Mouse (Mus musculus) neural tube, embryonic 13.5 days (tissue): ENCODE results near the gene Hoxa9. TPM values are rescaled to one million over a fixed set of nuclear protein-coding genes. Genes with fewer than 3 reads are reported as not detected.

ENCODE experiments used
- ATAC-seq: fragments of 200-750 bp; cut with Nextera tagmentation; 2 replicates; pipeline ENCODE4 v1.8.0; 2017; ENCODE audit warnings: low read depth, mild to moderate bottlenecking, moderate TSS enrichment, moderate library complexity
- H3K27ac ChIP-seq: fragments of 300-500 bp; sonication (generic); replicated peaks from 2 replicates; pipeline ENCODE4 v1.5.1; 2015; ENCODE audit warnings: moderate library complexity, mild to moderate bottlenecking, inconsistent platforms
- H3K27me3 ChIP-seq: fragments of 300-500 bp; sonication (generic); 2 replicates; pipeline ENCODE4 v1.6.1; 2015; ENCODE audit warnings: mild to moderate bottlenecking, inconsistent platforms
- H3K36me3 ChIP-seq: fragments of 300-500 bp; sonication (generic); 2 replicates; pipeline ENCODE4 v1.6.1; 2015; ENCODE audit warnings: mild to moderate bottlenecking, inconsistent platforms
- H3K4me1 ChIP-seq: fragments of 300-500 bp; sonication (generic); replicated peaks from 2 replicates; pipeline ENCODE4 v1.6.1; 2015; ENCODE audit warnings: inconsistent platforms
- H3K4me2 ChIP-seq: fragments of 300-500 bp; sonication (generic); 2 replicates; pipeline ENCODE4 v1.6.1; 2015; ENCODE audit warnings: inconsistent platforms, mild to moderate bottlenecking, moderate library complexity
- H3K4me3 ChIP-seq: fragments of 300-500 bp; sonication (generic); 2 replicates; pipeline ENCODE4 v1.5.1; 2015; ENCODE audit warnings: mild to moderate bottlenecking, inconsistent platforms
- H3K9ac ChIP-seq: fragments of 300-500 bp; sonication (generic); 2 replicates; pipeline ENCODE4 v1.6.1; 2015; ENCODE audit warnings: moderate library complexity, mild to moderate bottlenecking, inconsistent platforms
- H3K9me3 ChIP-seq: fragments of 300-500 bp; sonication (generic); 2 replicates; pipeline ENCODE4 v1.6.1; 2016; ENCODE audit warnings: inconsistent platforms
- WGBS: fragments of 180-500 bp; shearing (Covaris S2); methylation state at CpG from one replicate; pipeline ENCODE4 v1.1.7; 2015; 5-methylcytosine and 5-hydroxymethylcytosine counted together
- microRNA counts: library from miRNA; unstranded; fragments of <30 nt; microRNA quantifications from one replicate; lab custom pipeline; 2016
- microRNA-seq: library from miRNA; unstranded; fragments of <30 nt; microRNA quantifications from one replicate; pipeline ENCODE4, GENCODE M21; 2016
- polyA plus RNA-seq: library from polyadenylated mRNA; unstranded; fragments of >200 nt; fragmentation: Nextera tagmentation; extraction: Ambion mirVana; gene quantifications from 2 replicates; pipeline ENCODE4 v1.2.1, GENCODE M21; 2015

The Hoxa9 gene
- polyA plus RNA-seq, 1 experiment from 2014 or later: 130 TPM

DNA sequence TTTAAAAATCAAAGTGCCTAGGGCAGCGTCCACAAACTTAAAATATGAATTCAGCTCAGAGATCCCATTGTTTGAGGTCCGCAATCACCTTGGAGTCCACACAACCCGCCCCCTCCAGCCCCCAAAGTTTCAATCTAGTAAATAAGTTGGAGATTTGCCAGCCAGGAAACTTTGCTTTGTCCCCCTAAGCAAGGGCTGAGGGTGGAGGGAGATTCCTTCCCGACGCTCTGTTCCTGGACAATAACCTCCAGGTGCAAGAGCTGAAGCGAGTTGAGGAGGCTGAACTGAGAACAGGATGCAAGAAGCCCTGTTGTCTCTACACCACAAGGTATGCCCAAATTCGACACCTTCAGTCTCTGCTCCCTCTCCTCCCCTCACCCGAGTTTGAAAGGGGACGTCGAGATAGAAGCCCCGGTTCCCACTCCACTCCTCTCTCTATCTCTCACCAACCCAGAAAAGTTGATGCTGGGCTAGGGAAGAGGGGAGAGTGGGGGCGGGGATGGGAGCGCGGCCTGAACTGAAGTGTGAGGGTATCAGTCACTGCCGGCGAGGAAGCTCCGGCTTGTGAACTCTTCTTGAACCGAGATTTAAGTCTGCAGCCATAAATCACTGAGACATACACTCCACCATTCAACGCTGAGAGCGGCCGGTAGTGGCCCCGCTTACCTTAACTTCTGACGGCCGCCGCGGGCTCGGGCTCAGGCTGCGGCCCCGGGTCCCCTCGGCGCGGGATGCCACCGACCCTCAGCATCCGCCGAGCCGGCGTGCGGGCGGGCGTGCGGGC is 55.7 kb downstream of the Hoxa9 start:
- Histone ChIP-seq H3K36me3 (peaks cover 18% of the 10 kb centered on the region), H3K27me3 (no peaks in the 10 kb centered on the region), H3K4me1 (peaks cover 98% of the 10 kb centered on the region), H3K9me3 (no peaks in the 10 kb centered on the region), H3K9ac (peak overlapping the region; percentile 95), H3K4me3 (peak overlapping the region; percentile 54), H3K4me2 (peak overlapping the region; percentile 75), H3K27ac (peak overlapping the region; percentile 97)
- WGBS: 1% methylated on average over 33 of the region's 41 CpGs
- peak; percentile 38 for ATAC-seq

DNA sequence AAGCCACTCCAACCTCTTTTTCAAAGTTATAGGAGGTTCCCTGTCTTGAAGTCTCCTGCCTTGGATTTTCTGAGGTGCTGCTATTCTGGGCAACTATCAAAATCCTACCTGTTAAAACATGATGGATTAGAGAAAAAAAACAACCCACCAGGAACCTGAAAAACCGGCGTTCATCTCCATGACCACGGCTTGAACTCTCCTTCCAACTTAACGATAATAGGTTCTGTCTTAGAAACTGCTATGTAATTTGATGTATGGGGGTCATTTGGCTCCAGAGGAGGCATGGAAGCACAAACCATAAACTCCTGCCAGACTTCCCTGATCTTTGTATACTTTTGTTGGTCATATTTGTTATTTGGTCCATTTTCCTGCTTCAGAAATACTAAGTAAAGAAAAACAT is 57.2 kb downstream of the Hoxa9 start:
- H3K4me3 ChIP-seq: peak overlapping the region; percentile 54
- WGBS: 4% methylated on average over 4 of the region's 4 CpGs
- no peak for ATAC-seq
- H3K4me2 ChIP-seq: peak overlapping the region; percentile 75
- H3K27me3 ChIP-seq: no peaks in the 10 kb centered on the region
- peaks cover 98% of the 10 kb centered on the region for H3K4me1 ChIP-seq
- peaks cover 23% of the 10 kb centered on the region for H3K36me3 ChIP-seq
- H3K27ac ChIP-seq: peak overlapping the region; percentile 99
- no peaks in the 10 kb centered on the region for H3K9me3 ChIP-seq
- H3K9ac ChIP-seq: peak overlapping the region; percentile 92; the same call in 1 of the 2 replicates

MicroRNAs encoded within 50 kb of the gene (microRNA counts, 519-probe panel; counts per million panel counts)
- microRNA mmu-miR-196b (lab: Ali Mortazavi, UCI): 4,452 counts per million, percentile 75 among the panel's probes with 10 or more counts

Small RNA genes lying within 50 kb of the gene (microRNA-seq; reads per million reads assigned to microRNA genes)
- gene Mir196b: 6,037 reads per million, percentile 94 among the genes with 10 or more reads in this experiment

Other genes starting within 250 kb of the Hoxa9 start
- 37.0 and 44.6 TPM in 2 replicates for gene Skap2, start 218.5 kb downstream of the Hoxa9 start, polyA plus RNA-seq
- gene Hoxa1, start 72.8 kb downstream of the Hoxa9 start, polyA plus RNA-seq: 2.0 and 3.0 TPM in 2 replicates
- 11.9 and 13.7 TPM in 2 replicates for gene Hoxa2, start 66.3 kb downstream of the Hoxa9 start, polyA plus RNA-seq
- 3.5 and 4.1 TPM in 2 replicates for gene 5730596B20Rik, start 53.6 kb downstream of the Hoxa9 start, polyA plus RNA-seq
- gene Hoxa4, start 39.3 kb downstream of the Hoxa9 start, polyA plus RNA-seq: 5.7 and 5.8 TPM in 2 replicates
- gene Hoxa5, start 26.5 kb downstream of the Hoxa9 start, polyA plus RNA-seq: 44.7 and 66.8 TPM in 2 replicates
- 20.3 and 25.8 TPM in 2 replicates for gene Hoxa6, start 22.4 kb downstream of the Hoxa9 start, polyA plus RNA-seq
- gene Hoxa3, start 17.8 kb downstream of the Hoxa9 start, polyA plus RNA-seq: 13.9 and 16.4 TPM in 2 replicates
- gene Gm28308, start 17.8 kb downstream of the Hoxa9 start, polyA plus RNA-seq: not detected in 2 replicates
- gene Hoxa7, start 9.2 kb downstream of the Hoxa9 start, polyA plus RNA-seq: 117 and 125 TPM in 2 replicates
- gene Hoxa10, start 9.8 kb upstream of the Hoxa9 start, polyA plus RNA-seq: 77.8 and 86.6 TPM in 2 replicates
- gene Hoxa11, start 14.7 kb upstream of the Hoxa9 start, polyA plus RNA-seq: 4.7 and 5.7 TPM in 2 replicates
- 0.08 and 0.32 TPM in 2 replicates for gene Hoxa13, start 29.8 kb upstream of the Hoxa9 start, polyA plus RNA-seq
- gene Evx1, start 82.4 kb upstream of the Hoxa9 start, polyA plus RNA-seq: 1.7 and 2.3 TPM in 2 replicates